In the genomic region with DNA sequence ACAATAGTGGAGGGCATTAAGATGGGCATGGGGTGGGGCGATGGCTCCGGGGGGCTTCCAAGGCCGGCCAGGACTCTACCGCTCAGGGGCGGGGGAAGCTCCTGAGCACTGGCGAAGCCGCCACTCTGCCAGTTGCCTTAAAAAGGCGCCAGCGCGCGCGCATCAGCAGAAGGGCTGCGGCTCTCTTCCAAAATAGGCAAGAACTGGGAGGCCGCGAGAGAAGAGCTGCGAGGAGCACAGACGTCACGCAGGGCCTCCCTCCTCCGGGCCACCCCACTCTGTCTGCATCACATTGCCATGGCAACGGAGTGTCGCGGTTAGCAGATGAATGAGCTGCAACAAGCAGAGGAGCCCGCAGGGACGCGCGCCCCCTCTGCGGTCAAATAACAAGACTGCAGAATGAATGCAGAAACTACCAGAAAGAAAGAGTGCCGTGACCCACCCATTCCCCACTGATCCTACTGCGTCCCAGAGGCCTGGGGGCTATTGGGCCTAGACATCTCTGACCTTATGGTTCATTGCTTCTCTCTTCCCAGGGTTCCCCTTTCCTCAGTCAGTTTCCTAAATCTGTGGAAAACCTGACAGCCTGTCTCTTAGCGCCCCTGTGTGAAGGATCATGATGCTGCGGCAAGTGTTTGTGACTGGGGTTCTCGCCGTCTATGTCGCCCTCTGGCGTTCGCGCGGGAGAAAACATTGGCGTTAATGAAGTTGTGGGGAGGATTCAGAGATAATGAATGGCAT, we compare ENCODE assay signal across 8 mouse cellular contexts. TPM values are rescaled to one million over a fixed set of nuclear protein-coding genes. Genes with fewer than 3 reads are reported as not detected.
A peak's percentile ranks its signal among the peaks of the same experiment; 100 is the strongest.
DNase-seq lines count a peak whose midpoint lies in the region; ATAC-seq and TF ChIP-seq lines count a peak whose summit lies in the region.

No protein-coding gene starts in this region.

- peaks cover 15% of the 10 kb centered on the region for H3K27me3 ChIP-seq in G1E (ENCODE audit: insufficient read depth, low read length)
- no peaks in the 10 kb centered on the region; the same call in 1 of the 2 replicates for H3K27me3 ChIP-seq in forebrain, postnatal 0 days (ENCODE audit: insufficient read depth, low read length)
- no peaks in the 10 kb centered on the region for H3K27me3 ChIP-seq in lung, embryonic 16.5 days (ENCODE audit: control insufficient read depth, insufficient read depth, low read depth, low read length)
- no peaks in the 10 kb centered on the region for H3K27me3 ChIP-seq in thymus, adult 2 months (ENCODE audit: control insufficient read depth, insufficient read depth, low read length)

- peak overlapping the region; percentile 93 for H3K27ac ChIP-seq in forebrain, postnatal 0 days (ENCODE audit: low read depth, low read length)
- no peak overlapping the region for H3K27ac ChIP-seq in lung, embryonic 16.5 days (ENCODE audit: low read length)
- no peak overlapping the region for H3K27ac ChIP-seq in thymus, adult 2 months (ENCODE audit: control insufficient read depth, insufficient read depth, low read length)

- peak; percentile 59 for DNase-seq in G1E (ENCODE audit: low spot score)
- DNase-seq in cerebellum, adult 18-20 months, result peak; percentile 90 to 91
- DNase-seq in forebrain, postnatal 0 days, result peak; percentile 98
- DNase-seq in layer of hippocampus, adult 9-10 months (ENCODE audit: low spot score), result peak; percentile 92
- DNase-seq in ovary, postnatal 10 days (ENCODE audit: low spot score), result peak; percentile 46
- DNase-seq in thymus, adult 2 months, result peak; percentile 79

- no peaks in the 10 kb centered on the region for H3K9me3 ChIP-seq in G1E (replicated peaks)
- no peaks in the 10 kb centered on the region for H3K9me3 ChIP-seq in forebrain, postnatal 0 days (ENCODE audit: low read length)
- H3K9me3 ChIP-seq in lung, embryonic 16.5 days (ENCODE audit: control insufficient read depth, low read length), result no peaks in the 10 kb centered on the region

- no peak for TF ChIP-seq POLR2A in thymus, adult 2 months (IDR thresholded peaks at IDR 0.05; ENCODE audit: control insufficient read depth, extremely low read depth, insufficient read depth, low read length, poor library complexity)

- peaks cover 5% of the 10 kb centered on the region for H3K4me1 ChIP-seq in G1E (ENCODE audit: insufficient read depth, low read depth, low read length)
- H3K4me1 ChIP-seq in forebrain, postnatal 0 days (ENCODE audit: insufficient read depth), result peaks cover 10% of the 10 kb centered on the region
- H3K4me1 ChIP-seq in lung, embryonic 16.5 days (replicated peaks; ENCODE audit: control insufficient read depth, insufficient read depth, low read length), result peaks cover 8% of the 10 kb centered on the region
- peaks cover 9% of the 10 kb centered on the region for H3K4me1 ChIP-seq in thymus, adult 2 months (replicated peaks; ENCODE audit: control insufficient read depth, insufficient read depth, low read length)

- no peak for ATAC-seq in G1E (ENCODE audit: extremely low read depth, insufficient number of reproducible peaks, low FRiP score, poor library complexity, severe bottlenecking)
- peak; percentile 99 for ATAC-seq in forebrain, postnatal 0 days
- peak; percentile 71 to 73 for ATAC-seq in hematopoietic stem cell, adult 5-6 weeks (replicated peaks in 1 of 2; ENCODE audit: insufficient read depth in 1 of 2, low FRiP score in 2 of 2, low TSS enrichment in 1 of 2, low read depth in 1 of 2, poor library complexity in 2 of 2, severe bottlenecking in 2 of 2)
- ATAC-seq in lung, embryonic 16.5 days (ENCODE audit: low read depth), result peak; percentile 97

- peak overlapping the region; percentile 63 for H3K4me2 ChIP-seq in forebrain, postnatal 0 days (ENCODE audit: low read depth)
- H3K4me2 ChIP-seq in lung, embryonic 16.5 days (ENCODE audit: low read depth, low read length), result peak overlapping the region; percentile 44

- no peaks in the 10 kb centered on the region for H3K36me3 ChIP-seq in G1E (replicated peaks)
- no peaks in the 10 kb centered on the region for H3K36me3 ChIP-seq in forebrain, postnatal 0 days (ENCODE audit: insufficient read depth)
- no peaks in the 10 kb centered on the region for H3K36me3 ChIP-seq in lung, embryonic 16.5 days (ENCODE audit: control insufficient read depth, insufficient read depth, low read length)
- H3K36me3 ChIP-seq in thymus, adult 2 months (ENCODE audit: control insufficient read depth, insufficient read depth, low read length), result no peaks in the 10 kb centered on the region

- WGBS in forebrain, postnatal 0 days, result 1% methylated on average over 39 of the region's 39 CpGs
- WGBS in lung, embryonic 16.5 days, result under 1% methylated on average over 39 of the region's 39 CpGs
- WGBS in thymus, adult 2 months, result 2% methylated on average over 39 of the region's 39 CpGs

- TF ChIP-seq CTCF in G1E (IDR thresholded peaks at IDR 0.05; ENCODE audit: low read depth, low read length), result peak; percentile 67
- peak; percentile 96 for TF ChIP-seq CTCF in forebrain, postnatal 0 days (IDR thresholded peaks at IDR 0.05; ENCODE audit: low read depth)
- TF ChIP-seq CTCF in thymus, adult 2 months (IDR thresholded peaks at IDR 0.05; ENCODE audit: borderline replicate concordance, control insufficient read depth, extremely low read depth, insufficient read depth, low read length, poor library complexity), result peak; percentile 59; the same call in 1 of the 2 replicates

- H3K4me3 ChIP-seq in G1E (ENCODE audit: low read depth, low read length), result no peak overlapping the region
- peak overlapping the region; percentile 29 for H3K4me3 ChIP-seq in forebrain, postnatal 0 days (ENCODE audit: low read depth, low read length)
- peak overlapping the region; percentile 27 for H3K4me3 ChIP-seq in lung, embryonic 16.5 days (ENCODE audit: low read length)
- H3K4me3 ChIP-seq in thymus, adult 2 months (ENCODE audit: control insufficient read depth, insufficient read depth, low read length), result no peak overlapping the region

- H3K9ac ChIP-seq in forebrain, postnatal 0 days, result peak overlapping the region; percentile 51
- H3K9ac ChIP-seq in lung, embryonic 16.5 days (ENCODE audit: low read length), result no peak overlapping the region

RNA-seq across cellular contexts. Expression of gene Npas4, which starts 11.7 kb away (rescaled TPM):
- total RNA-seq in G1E (2014; fragmentation: Nextera tagmentation), result 0.83 TPM in 1 of 2 replicates, not detected in the other
- total RNA-seq in G1E (2017), result 0.05 and 0.06 TPM in 2 replicates
- not detected in 2 replicates for polyA plus RNA-seq in G1E (2012)
- total RNA-seq in forebrain, postnatal 0 days (2014; rRNA removed), result 3.5 and 3.8 TPM in 2 replicates
- polyA plus RNA-seq in forebrain, postnatal 0 days (2015; fragmentation: Nextera tagmentation; extraction: Ambion mirVana), result 0.36 and 0.42 TPM in 2 replicates
- not detected in 2 replicates for total RNA-seq in hematopoietic stem cell, adult 5-6 weeks (2017)
- polyA plus RNA-seq in lung, embryonic 16.5 days (2015; fragmentation: Nextera tagmentation; extraction: Ambion mirVana), result 0.09 TPM in 1 of 2 replicates, not detected in the other
- 0.57 and 0.59 TPM in 2 replicates for polyA plus RNA-seq in thymus, adult 2 months (2012; rRNA removed)

RNA-seq across cellular contexts. Expression of gene Slc29a2, which starts 21.8 kb away (rescaled TPM):
- 4.3 and 5.8 TPM in 2 replicates for total RNA-seq in G1E (2014; fragmentation: Nextera tagmentation)
- 1.7 and 1.8 TPM in 2 replicates for total RNA-seq in G1E (2017)
- 5.5 and 5.9 TPM in 2 replicates for polyA plus RNA-seq in G1E (2012)
- 12.8 and 14.2 TPM in 2 replicates for total RNA-seq in forebrain, postnatal 0 days (2014; rRNA removed)
- polyA plus RNA-seq in forebrain, postnatal 0 days (2015; fragmentation: Nextera tagmentation; extraction: Ambion mirVana), result 14.5 and 17.1 TPM in 2 replicates
- 2.3 and 5.3 TPM in 2 replicates for total RNA-seq in hematopoietic stem cell, adult 5-6 weeks (2017)
- 2.7 and 3.6 TPM in 2 replicates for polyA plus RNA-seq in lung, embryonic 16.5 days (2015; fragmentation: Nextera tagmentation; extraction: Ambion mirVana)
- polyA plus RNA-seq in thymus, adult 2 months (2012; rRNA removed), result 12.7 and 14.6 TPM in 2 replicates

RNA-seq across cellular contexts. Expression of gene B4gat1, which starts 36.8 kb away (rescaled TPM):
- total RNA-seq in G1E (2014; fragmentation: Nextera tagmentation) (5.9 and 7.2 TPM in 2 replicates), G1E (2017) (1.7 and 3.4 TPM in 2 replicates)
- 8.4 and 8.9 TPM in 2 replicates for polyA plus RNA-seq in G1E (2012)
- total RNA-seq in forebrain, postnatal 0 days (2014; rRNA removed), result 85.9 and 111 TPM in 2 replicates
- polyA plus RNA-seq in forebrain, postnatal 0 days (2015; fragmentation: Nextera tagmentation; extraction: Ambion mirVana), result 93.0 and 128 TPM in 2 replicates
- total RNA-seq in hematopoietic stem cell, adult 5-6 weeks (2017), result not detected in 2 replicates
- 47.6 and 49.4 TPM in 2 replicates for polyA plus RNA-seq in lung, embryonic 16.5 days (2015; fragmentation: Nextera tagmentation; extraction: Ambion mirVana)
- 23.8 and 25.1 TPM in 2 replicates for polyA plus RNA-seq in thymus, adult 2 months (2012; rRNA removed)

RNA-seq across cellular contexts. Expression of gene AC124502.3, which starts 36.9 kb away (rescaled TPM):
- total RNA-seq in G1E (2014; fragmentation: Nextera tagmentation) (0.60 TPM in 1 of 2 replicates, not detected in the other), G1E (2017) (4.6 and 6.6 TPM in 2 replicates)
- 0.33 and 0.34 TPM in 2 replicates for polyA plus RNA-seq in G1E (2012)
- total RNA-seq in forebrain, postnatal 0 days (2014; rRNA removed), result 3.0 and 7.0 TPM in 2 replicates
- polyA plus RNA-seq in forebrain, postnatal 0 days (2015; fragmentation: Nextera tagmentation; extraction: Ambion mirVana), result 1.4 and 2.0 TPM in 2 replicates
- total RNA-seq in hematopoietic stem cell, adult 5-6 weeks (2017), result 7.3 and 8.4 TPM in 2 replicates
- 2.5 and 3.5 TPM in 2 replicates for polyA plus RNA-seq in lung, embryonic 16.5 days (2015; fragmentation: Nextera tagmentation; extraction: Ambion mirVana)
- polyA plus RNA-seq in thymus, adult 2 months (2012; rRNA removed), result 1.1 and 1.4 TPM in 2 replicates

RNA-seq across cellular contexts. Expression of gene Brms1, which starts 39.3 kb away (rescaled TPM):
- total RNA-seq in G1E (2014; fragmentation: Nextera tagmentation) (10.8 and 15.4 TPM in 2 replicates), G1E (2017) (16.4 and 18.8 TPM in 2 replicates)
- polyA plus RNA-seq in G1E (2012), result 65.6 and 88.7 TPM in 2 replicates
- 9.5 and 15.5 TPM in 2 replicates for total RNA-seq in forebrain, postnatal 0 days (2014; rRNA removed)
- polyA plus RNA-seq in forebrain, postnatal 0 days (2015; fragmentation: Nextera tagmentation; extraction: Ambion mirVana), result 27.6 and 29.3 TPM in 2 replicates
- total RNA-seq in hematopoietic stem cell, adult 5-6 weeks (2017), result 23.3 and 29.5 TPM in 2 replicates
- polyA plus RNA-seq in lung, embryonic 16.5 days (2015; fragmentation: Nextera tagmentation; extraction: Ambion mirVana), result 41.6 and 45.0 TPM in 2 replicates
- polyA plus RNA-seq in thymus, adult 2 months (2012; rRNA removed), result 54.2 and 61.4 TPM in 2 replicates

Comparison
In these comparisons a context has a peak if more than half of its experiments do, and no peak if none do; other contexts are left out.
1. DNase-seq: peak in every context shown above with its lines; median percentile 98 in forebrain, postnatal 0 days; 92 in layer of hippocampus, adult 9-10 months; 90 in cerebellum, adult 18-20 months; 79 in thymus, adult 2 months; 59 in G1E; 46 in ovary, postnatal 10 days.
2. H3K4me3 ChIP-seq: peak in forebrain, postnatal 0 days (single experiment) and lung, embryonic 16.5 days (single experiment); none in G1E (single experiment) and thymus, adult 2 months (single experiment).
3. Peak in every context shown above with its lines, with median percentiles within 50 percentile points of each other: CTCF ChIP-seq.